Mouse (Mus musculus) small intestine, adult 10 weeks (tissue): ENCODE data around the gene Mup20. TPM values are rescaled to one million over a fixed set of nuclear protein-coding genes. Genes with fewer than 3 reads are reported as not detected.

ENCODE experiments used
- polyA plus RNA-seq: library from polyadenylated mRNA; stranded (reverse); fragments of 350-450 nt; fragmentation: Illumina TruSeq; extraction: RNeasy Lipid Tissue Mini Kit (QIAGEN cat#74804); gene quantifications from one replicate; pipeline ENCODE4 v1.2.3, GENCODE M21; 2014; ENCODE audit warnings: low replicate concordance

Mup20 gene
- polyA plus RNA-seq = not detected

DNA sequence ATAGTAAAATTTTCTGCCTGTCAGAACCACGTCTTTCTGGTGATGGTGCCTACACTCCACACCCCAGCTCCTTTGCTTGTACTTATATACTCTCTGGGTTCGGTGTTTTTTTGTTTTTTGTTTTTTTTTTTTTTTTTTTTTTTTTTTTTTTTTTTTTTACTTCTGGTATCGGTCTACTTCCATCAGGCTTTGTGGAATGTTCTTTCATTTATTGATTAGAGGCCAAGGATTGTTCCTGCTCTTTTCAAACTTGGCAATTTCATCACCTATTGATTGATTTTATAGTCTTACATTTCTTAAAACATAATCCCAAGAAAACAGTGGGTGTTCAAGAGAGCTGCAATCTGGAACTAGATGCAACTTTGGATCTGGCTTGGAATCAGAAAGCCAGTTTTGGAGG lies at the start of gene Mup20:
TSS of gene Mup20 (minus strand) at position 101 of the 400 bp plus-strand sequence.

DNA sequence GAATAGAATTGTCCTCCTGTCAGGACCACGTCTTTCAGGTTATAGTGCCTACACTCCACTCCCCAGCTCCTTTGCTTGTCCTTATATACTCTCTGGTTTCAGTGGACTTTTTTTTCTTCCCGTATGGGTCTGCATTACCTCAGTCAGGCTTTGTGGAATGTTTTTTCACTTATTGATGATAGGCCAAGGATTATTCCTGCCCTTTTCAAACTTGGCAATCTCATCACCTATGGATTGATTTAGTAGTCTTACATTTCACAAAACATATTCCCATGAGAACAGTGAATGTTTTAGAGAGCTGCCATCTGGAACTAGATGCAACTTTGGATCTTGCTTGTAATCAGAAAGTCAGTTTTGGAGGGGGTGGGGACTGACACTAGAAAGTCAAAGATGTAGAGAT lies 33.3 kb upstream of the Mup20 start, which contains the start of gene Mup3:
TSS of gene Mup3 (minus strand) at position 102 of the 400 bp plus-strand sequence.

Other genes starting within 250 kb of the Mup20 start
- not detected for gene Mup5, start 218.9 kb downstream of the Mup20 start, polyA plus RNA-seq
- gene Mup3, start 33.2 kb upstream of the Mup20 start, polyA plus RNA-seq = 2.6 TPM
- not detected for gene Mup21, start 96.7 kb upstream of the Mup20 start, polyA plus RNA-seq
- gene Zfp37, start 176.9 kb upstream of the Mup20 start, polyA plus RNA-seq = 4.9 TPM
- 3.2 TPM for gene Slc31a2, start 208.4 kb upstream of the Mup20 start, polyA plus RNA-seq